ENCODE assay signal across 14 mouse cellular contexts in the genomic region with DNA sequence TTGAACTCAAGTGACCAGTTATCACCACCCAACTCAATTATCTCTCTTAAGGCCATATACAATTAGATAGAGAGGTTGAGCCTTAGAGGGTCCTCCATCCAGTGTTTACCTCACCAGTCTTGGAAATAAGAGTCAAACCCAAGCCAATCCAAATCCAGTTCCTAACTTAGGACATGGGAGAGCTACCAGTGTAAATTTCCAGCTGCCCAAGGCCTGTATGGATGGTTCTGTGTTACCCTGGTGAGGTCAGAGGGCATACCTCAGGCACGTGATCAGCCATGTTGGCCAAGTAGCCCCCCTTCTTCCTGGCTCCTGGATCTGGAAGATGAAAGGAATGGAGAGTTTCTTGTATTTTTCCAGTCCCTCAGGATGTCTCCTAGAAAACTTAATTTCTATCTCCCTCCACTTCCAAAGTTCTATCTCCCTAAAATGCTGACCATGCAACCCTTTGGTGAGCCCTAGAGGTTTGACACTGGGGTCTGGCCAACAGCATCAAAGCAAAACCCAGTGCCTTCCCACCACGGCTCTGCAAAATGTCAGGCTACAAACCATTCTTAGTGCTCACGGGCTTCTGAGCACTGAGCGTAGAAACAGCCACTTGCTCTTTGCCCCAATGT. TPM values are rescaled to one million over a fixed set of nuclear protein-coding genes. Genes with fewer than 3 reads are reported as not detected.
DNase-seq lines count a peak whose midpoint lies in the region; ATAC-seq and TF ChIP-seq lines count a peak whose summit lies in the region.
"Had no signal": no experiment of that assay in that cellular context is flagged by ENCODE, and none has a peak within 500 bp of the region (broad histone marks: within the 10 kb centered on the region; RNA-seq: fewer than 3 reads in every experiment).

No protein-coding gene starts in this region.

- H3K36me3 ChIP-seq in heart, embryonic 10.5 days = peaks cover 54% of the 10 kb centered on the region
- peaks cover 64% of the 10 kb centered on the region for H3K36me3 ChIP-seq in megakaryocyte, embryonic 14.5 days (replicated peaks; ENCODE audit: low read length)
- H3K36me3 ChIP-seq in forebrain, embryonic 11.5 days (ENCODE audit: control insufficient read depth, insufficient read depth, low read length) = peaks cover 15% of the 10 kb centered on the region
- peaks cover 22% of the 10 kb centered on the region for H3K36me3 ChIP-seq in liver, embryonic 14.5 days (replicated peaks; ENCODE audit: control insufficient read depth, insufficient read depth, low read depth)

- DNase-seq in heart, embryonic 10.5 days (ENCODE audit: low spot score) = no peak
- DNase-seq in heart, postnatal 25 days (ENCODE audit: low spot score) = no peak
- peak; percentile 41 for DNase-seq in forebrain, embryonic 11.5 days (ENCODE audit: low spot score)
- no peak for DNase-seq in liver, embryonic 14.5 days (ENCODE audit: low read depth in 3 of 3, low spot score in 3 of 3)
- no peak for DNase-seq in layer of hippocampus, adult 9-10 months (ENCODE audit: low spot score)
- no peak for DNase-seq in Muller cell, postnatal 12 days (ENCODE audit: inconsistent ontology term)
- DNase-seq: cerebellum, postnatal 14 days; kidney, adult 8-10 months; layer of hippocampus, postnatal 36 days; lung, postnatal 36 days; thymus, postnatal 4 days had no signal

- H3K9ac ChIP-seq in forebrain, embryonic 11.5 days (ENCODE audit: low read length) = no peak overlapping the region
- H3K9ac ChIP-seq in liver, embryonic 14.5 days (replicated peaks) = no peak overlapping the region

- H3K4me2 ChIP-seq in forebrain, embryonic 11.5 days (ENCODE audit: low read depth, low read length, severe bottlenecking) = no peak overlapping the region
- H3K4me2 ChIP-seq in liver, embryonic 14.5 days (ENCODE audit: low read depth) = peak overlapping the region; percentile 82; the same call in 1 of the 2 replicates

- intact Hi-C loops in heart, postnatal 25 days (cut with DNase I) = no loop called here

- ATAC-seq in megakaryocyte, adult 5-6 weeks (ENCODE audit: poor library complexity, severe bottlenecking) = no peak
- no peak for ATAC-seq in forebrain, embryonic 11.5 days (replicated peaks; ENCODE audit: low FRiP score)
- ATAC-seq in liver, embryonic 14.5 days (ENCODE audit: insufficient read depth) = no peak

- 0 out of 2 replicates have a peak overlapping the region, but pooled peaks have one; percentile 16 for H3K4me3 ChIP-seq in heart, embryonic 10.5 days
- H3K4me3 ChIP-seq in megakaryocyte, embryonic 14.5 days (replicated peaks) = peak overlapping the region; percentile 64
- H3K4me3 ChIP-seq in forebrain, embryonic 11.5 days (ENCODE audit: low read depth, low read length) = no peak overlapping the region
- no peak overlapping the region for H3K4me3 ChIP-seq in liver, embryonic 14.5 days (ENCODE audit: insufficient read depth in 1 of 2, low read depth in 2 of 2, low read length in 2 of 2)

- no peaks in the 10 kb centered on the region for H3K27me3 ChIP-seq in heart, embryonic 10.5 days (ENCODE audit: insufficient read depth, poor library complexity, severe bottlenecking)
- H3K27me3 ChIP-seq in megakaryocyte, embryonic 14.5 days (replicated peaks) = peaks cover under 1% of the 10 kb centered on the region
- no peaks in the 10 kb centered on the region for H3K27me3 ChIP-seq in forebrain, embryonic 11.5 days (ENCODE audit: control insufficient read depth, insufficient read depth, low read length)
- no peaks in the 10 kb centered on the region for H3K27me3 ChIP-seq in liver, embryonic 14.5 days (ENCODE audit: control insufficient read depth, insufficient read depth, low read length)

- 79% methylated on average over 4 of the region's 4 CpGs for WGBS in heart, embryonic 10.5 days
- WGBS in forebrain, embryonic 11.5 days = 86% methylated on average over 4 of the region's 4 CpGs
- 78% methylated on average over 4 of the region's 4 CpGs for WGBS in liver, embryonic 14.5 days (ENCODE audit: insufficient replicate concordance)

- peaks cover 46% of the 10 kb centered on the region for H3K4me1 ChIP-seq in heart, embryonic 10.5 days
- peaks cover 79% of the 10 kb centered on the region for H3K4me1 ChIP-seq in megakaryocyte, embryonic 14.5 days
- H3K4me1 ChIP-seq in forebrain, embryonic 11.5 days (replicated peaks; ENCODE audit: control insufficient read depth, insufficient read depth, low read length) = peaks cover 16% of the 10 kb centered on the region; the same call in 1 of the 2 replicates
- H3K4me1 ChIP-seq in liver, embryonic 14.5 days (replicated peaks; ENCODE audit: control insufficient read depth in 2 of 2, insufficient read depth in 2 of 2, low read length in 1 of 2) = peaks cover 7 to 26% of the 10 kb centered on the region in 2 experiments

- H3K9me3 ChIP-seq in heart, embryonic 10.5 days = no peaks in the 10 kb centered on the region
- H3K9me3 ChIP-seq in megakaryocyte, embryonic 14.5 days = no peaks in the 10 kb centered on the region
- H3K9me3 ChIP-seq in forebrain, embryonic 11.5 days (ENCODE audit: control insufficient read depth, low read length) = no peaks in the 10 kb centered on the region
- H3K9me3 ChIP-seq in liver, embryonic 14.5 days (ENCODE audit: control insufficient read depth, low read length) = no peaks in the 10 kb centered on the region

- no peak for TF ChIP-seq EP300 in liver, embryonic 14.5 days (IDR thresholded peaks at IDR 0.05; ENCODE audit: low read depth)

- H3K27ac ChIP-seq in heart, embryonic 10.5 days = no peak overlapping the region
- H3K27ac ChIP-seq in forebrain, embryonic 11.5 days (ENCODE audit: low read depth, low read length) = no peak overlapping the region
- H3K27ac ChIP-seq in liver, embryonic 14.5 days = no peak overlapping the region

- no peak for TF ChIP-seq CTCF in liver, embryonic 14.5 days (IDR thresholded peaks at IDR 0.05; ENCODE audit: low read depth)

RNA-seq across cellular contexts. Expression of a gene that starts 9.2 kb away (rescaled TPM):
- polyA plus RNA-seq in heart, embryonic 10.5 days (2016; fragmentation: Nextera tagmentation; extraction: Ambion mirVana) = 15.7 and 18.2 TPM in 2 replicates
- 10 to 100 TPM; 26.9 to 28.9 TPM for total RNA-seq in heart, postnatal 25 days (2021)
- polyA plus RNA-seq in megakaryocyte, embryonic 14.5 days (2012; ENCODE audit: insufficient read depth, low replicate concordance) = 1.2 TPM in 1 of 2 replicates, not detected in the other
- 0.33 TPM in 1 of 2 replicates, not detected in the other for total RNA-seq in megakaryocyte, adult 5-6 weeks (2015)
- total RNA-seq in megakaryocyte, adult 5-6 weeks (2017) = 0.11 and 0.33 TPM in 2 replicates
- polyA plus RNA-seq in forebrain, embryonic 11.5 days (2014; fragmentation: Nextera tagmentation; extraction: Ambion mirVana) = 49.8 and 63.8 TPM in 2 replicates
- 0.78 and 0.94 TPM in 2 replicates for polyA plus RNA-seq in liver, embryonic 14.5 days (2012; rRNA removed)
- 0.70 and 0.78 TPM in 2 replicates for polyA plus RNA-seq in liver, embryonic 14.5 days (2014; fragmentation: Nextera tagmentation; extraction: Ambion mirVana)

RNA-seq across cellular contexts. Expression of a gene that starts 33.2 kb away (rescaled TPM):
- 20.4 and 28.9 TPM in 2 replicates for polyA plus RNA-seq in heart, embryonic 10.5 days (2016; fragmentation: Nextera tagmentation; extraction: Ambion mirVana)
- total RNA-seq in heart, postnatal 25 days (2021) = 10 to 100 TPM; 49.7 to 51.6 TPM
- 34.1 and 41.8 TPM in 2 replicates for polyA plus RNA-seq in megakaryocyte, embryonic 14.5 days (2012; ENCODE audit: insufficient read depth, low replicate concordance)
- 37.0 and 41.9 TPM in 2 replicates for total RNA-seq in megakaryocyte, adult 5-6 weeks (2015)
- 38.1 and 43.6 TPM in 2 replicates for total RNA-seq in megakaryocyte, adult 5-6 weeks (2017)
- 6.0 and 8.9 TPM in 2 replicates for polyA plus RNA-seq in forebrain, embryonic 11.5 days (2014; fragmentation: Nextera tagmentation; extraction: Ambion mirVana)
- 27.2 and 29.8 TPM in 2 replicates for polyA plus RNA-seq in liver, embryonic 14.5 days (2012; rRNA removed)
- polyA plus RNA-seq in liver, embryonic 14.5 days (2014; fragmentation: Nextera tagmentation; extraction: Ambion mirVana) = 31.4 and 32.8 TPM in 2 replicates

RNA-seq across cellular contexts. Expression of a gene that starts 33.7 kb away (rescaled TPM):
- polyA plus RNA-seq in heart, embryonic 10.5 days (2016; fragmentation: Nextera tagmentation; extraction: Ambion mirVana) = not detected in 2 replicates
- total RNA-seq in heart, postnatal 25 days (2021) = not detected
- not detected in 2 replicates for polyA plus RNA-seq in megakaryocyte, embryonic 14.5 days (2012; ENCODE audit: insufficient read depth, low replicate concordance)
- total RNA-seq in megakaryocyte, adult 5-6 weeks (2015) = 0.96 TPM in 1 of 2 replicates, not detected in the other
- not detected in 2 replicates for total RNA-seq in megakaryocyte, adult 5-6 weeks (2017)
- not detected in 2 replicates for polyA plus RNA-seq in forebrain, embryonic 11.5 days (2014; fragmentation: Nextera tagmentation; extraction: Ambion mirVana)
- not detected in 2 replicates for polyA plus RNA-seq in liver, embryonic 14.5 days (2012; rRNA removed)
- polyA plus RNA-seq in liver, embryonic 14.5 days (2014; fragmentation: Nextera tagmentation; extraction: Ambion mirVana) = not detected in 2 replicates
- total RNA-seq: layer of hippocampus, postnatal 36 days had no signal
- polyA plus RNA-seq: heart, embryonic 14.5 days had no signal

RNA-seq across cellular contexts. Expression of a gene that starts 51.0 kb away (rescaled TPM):
- not detected in 2 replicates for polyA plus RNA-seq in heart, embryonic 10.5 days (2016; fragmentation: Nextera tagmentation; extraction: Ambion mirVana)
- not detected for total RNA-seq in heart, postnatal 25 days (2021)
- not detected in 2 replicates for polyA plus RNA-seq in megakaryocyte, embryonic 14.5 days (2012; ENCODE audit: insufficient read depth, low replicate concordance)
- 0.36 TPM in 1 of 2 replicates, not detected in the other for total RNA-seq in megakaryocyte, adult 5-6 weeks (2015)
- total RNA-seq in megakaryocyte, adult 5-6 weeks (2017) = not detected in 2 replicates
- polyA plus RNA-seq in forebrain, embryonic 11.5 days (2014; fragmentation: Nextera tagmentation; extraction: Ambion mirVana) = not detected in 2 replicates
- not detected in 2 replicates for polyA plus RNA-seq in liver, embryonic 14.5 days (2012; rRNA removed)
- not detected in 2 replicates for polyA plus RNA-seq in liver, embryonic 14.5 days (2014; fragmentation: Nextera tagmentation; extraction: Ambion mirVana)
- total RNA-seq: layer of hippocampus, postnatal 36 days had no signal
- polyA plus RNA-seq: heart, embryonic 14.5 days had no signal

RNA-seq across cellular contexts. Expression of a gene that starts 57.6 kb away (rescaled TPM):
- polyA plus RNA-seq in heart, embryonic 10.5 days (2016; fragmentation: Nextera tagmentation; extraction: Ambion mirVana) = 164 and 186 TPM in 2 replicates
- total RNA-seq in heart, postnatal 25 days (2021) = 100 to 1,000 TPM; 149 to 179 TPM
- polyA plus RNA-seq in megakaryocyte, embryonic 14.5 days (2012; ENCODE audit: insufficient read depth, low replicate concordance) = 19.7 and 90.5 TPM in 2 replicates
- 1.6 and 3.1 TPM in 2 replicates for total RNA-seq in megakaryocyte, adult 5-6 weeks (2015)
- total RNA-seq in megakaryocyte, adult 5-6 weeks (2017) = 3.7 and 3.9 TPM in 2 replicates
- 58.4 and 63.7 TPM in 2 replicates for polyA plus RNA-seq in forebrain, embryonic 11.5 days (2014; fragmentation: Nextera tagmentation; extraction: Ambion mirVana)
- polyA plus RNA-seq in liver, embryonic 14.5 days (2012; rRNA removed) = 61.7 and 68.0 TPM in 2 replicates
- polyA plus RNA-seq in liver, embryonic 14.5 days (2014; fragmentation: Nextera tagmentation; extraction: Ambion mirVana) = 46.8 and 47.6 TPM in 2 replicates

Comparison
In these comparisons a context has a peak if more than half of its experiments do, and no peak if none do; other contexts are left out.
1. H3K4me3 ChIP-seq: peak in heart, embryonic 10.5 days (single experiment) and megakaryocyte, embryonic 14.5 days (single experiment); none in forebrain, embryonic 11.5 days (single experiment) and liver, embryonic 14.5 days (0 of 2).